Mouse (Mus musculus): ENCODE results near the gene B3gat3. TPM values are rescaled to one million over a fixed set of nuclear protein-coding genes. Genes with fewer than 3 reads are reported as not detected.
"Not testable (repeated sequence)": the region's sequence is repeated elsewhere in the genome, so short reads cannot be mapped to it uniquely, and the experiment has no call there.

B3gat3 gene
- polyA plus RNA-seq, 1 experiment from 2014 or later, result 48.6 TPM

GRCm38 (mm10) chr19:8887585-8888463, 32.4 kb upstream of the B3gat3 start:
- WGBS, result 14% methylated on average over 19 of the region's 19 CpGs
- H3K27me3 ChIP-seq, result no peaks in the 10 kb centered on the region
- peak overlapping the region; percentile 89 for H3K9ac ChIP-seq
- H3K27ac ChIP-seq, result peak overlapping the region; percentile 92
- ATAC-seq (ENCODE audit: insufficient number of reproducible peaks, low FRiP score, low TSS enrichment, low read depth), result no peak
- H3K36me3 ChIP-seq, result peaks cover 9% of the 10 kb centered on the region
- peaks cover 16% of the 10 kb centered on the region for H3K4me1 ChIP-seq
- no peaks in the 10 kb centered on the region for H3K9me3 ChIP-seq
- peak overlapping the region; percentile 67 for H3K4me2 ChIP-seq
- peak overlapping the region; percentile 64 for H3K4me3 ChIP-seq

GRCm38 (mm10) chr19:8888511-8889385, 31.4 kb upstream of the B3gat3 start, which contains the start of the genes 1810009A15Rik and Gm49416:
TSS of gene 1810009A15Rik (plus strand) at chr19:8888853.
TSS of gene Gm49416 (plus strand) at chr19:8888926.
- Histone ChIP-seq H3K4me3 (peak within 1 kb of the TSS; percentile 64), H3K4me1 (peaks cover 20% of the 10 kb centered on the region), H3K27me3 (no peaks in the 10 kb centered on the region), H3K9me3 (no peaks in the 10 kb centered on the region), H3K9ac (peak within 1 kb of the TSS; percentile 89), H3K36me3 (peaks cover 9% of the 10 kb centered on the region), H3K4me2 (peak within 1 kb of the TSS; percentile 67), H3K27ac (peak within 1 kb of the TSS; percentile 92)
- under 1% methylated on average over 58 of the region's 58 CpGs for WGBS
- peak; percentile 92 for ATAC-seq (ENCODE audit: insufficient number of reproducible peaks, low FRiP score, low TSS enrichment, low read depth)

- Histone ChIP-seq H3K9ac (peak within 1 kb of the TSS; percentile 84), H3K9me3 (no peaks in the 10 kb centered on the region), H3K4me2 (peak within 1 kb of the TSS; percentile 79), H3K36me3 (peaks cover 30% of the 10 kb centered on the region), H3K4me1 (peaks cover 37% of the 10 kb centered on the region), H3K27me3 (no peaks in the 10 kb centered on the region), H3K27ac (peak within 1 kb of the TSS; percentile 90), H3K4me3 (peak within 1 kb of the TSS; percentile 79)
- 2% methylated on average over 54 of the region's 54 CpGs for WGBS
- peak; percentile 30; the same call in 1 of the 2 replicates for ATAC-seq (ENCODE audit: insufficient number of reproducible peaks, low FRiP score, low TSS enrichment, low read depth)
These were observed 27.1 kb upstream of the B3gat3 start, which contains the start of gene Ints5 for GRCm38 (mm10) chr19:8892829-8893766. TSS of gene Ints5 (plus strand) at chr19:8893005.

- Histone ChIP-seq H3K4me3 (no peak overlapping the region), H3K4me2 (no peak overlapping the region), H3K36me3 (peaks cover 30% of the 10 kb centered on the region), H3K4me1 (peaks cover 39% of the 10 kb centered on the region), H3K27ac (no peak overlapping the region), H3K9ac (no peak overlapping the region), H3K27me3 (no peaks in the 10 kb centered on the region), H3K9me3 (no peaks in the 10 kb centered on the region)
- 85% methylated on average over 9 of the region's 9 CpGs for WGBS
- no peak for ATAC-seq (ENCODE audit: insufficient number of reproducible peaks, low FRiP score, low TSS enrichment, low read depth)
These were observed 24.7 kb upstream of the B3gat3 start for GRCm38 (mm10) chr19:8895397-8895960.

GRCm38 (mm10) chr19:8896231-8896630, 23.9 kb upstream of the B3gat3 start:
- 74% methylated on average over 5 of the region's 5 CpGs for WGBS
- H3K27me3 ChIP-seq; ATAC-seq (ENCODE audit: insufficient number of reproducible peaks, low FRiP score, low TSS enrichment, low read depth); H3K4me3 ChIP-seq; H3K4me2 ChIP-seq; H3K9me3 ChIP-seq; H3K9ac ChIP-seq; H3K27ac ChIP-seq: not testable (repeated sequence)
- Histone ChIP-seq H3K36me3 (peaks cover 23% of the 10 kb centered on the region), H3K4me1 (peaks cover 39% of the 10 kb centered on the region)

GRCm38 (mm10) chr19:8897211-8897864, 22.8 kb upstream of the B3gat3 start:
- H3K9ac ChIP-seq, result peak overlapping the region; percentile 33
- H3K27ac ChIP-seq, result peak overlapping the region; percentile 91
- not testable (repeated sequence) for H3K9me3 ChIP-seq; H3K27me3 ChIP-seq; ATAC-seq (ENCODE audit: insufficient number of reproducible peaks, low FRiP score, low TSS enrichment, low read depth)
- peaks cover 39% of the 10 kb centered on the region for H3K4me1 ChIP-seq
- peak overlapping the region; percentile 64 for H3K4me2 ChIP-seq
- WGBS, result 15% methylated on average over 21 of the region's 21 CpGs
- peak overlapping the region; percentile 91 for H3K4me3 ChIP-seq
- peaks cover 28% of the 10 kb centered on the region for H3K36me3 ChIP-seq

- Histone ChIP-seq H3K4me2 (peak within 1 kb of the TSS; percentile 64), H3K4me3 (peak within 1 kb of the TSS; percentile 91), H3K9me3 (no peaks in the 10 kb centered on the region), H3K36me3 (peaks cover 33% of the 10 kb centered on the region), H3K9ac (peak within 1 kb of the TSS; percentile 93), H3K4me1 (peaks cover 37% of the 10 kb centered on the region), H3K27me3 (no peaks in the 10 kb centered on the region), H3K27ac (peak within 1 kb of the TSS; percentile 91)
- under 1% methylated on average over 53 of the region's 53 CpGs for WGBS
- ATAC-seq (ENCODE audit: insufficient number of reproducible peaks, low FRiP score, low TSS enrichment, low read depth), result peak; percentile 98
These were observed 22.2 kb upstream of the B3gat3 start, which contains the start of gene Ganab for GRCm38 (mm10) chr19:8897865-8898495. TSS of gene Ganab (plus strand) at chr19:8898071.

GRCm38 (mm10) chr19:8898576-8898975, 21.6 kb upstream of the B3gat3 start:
- Histone ChIP-seq H3K9ac (peak overlapping the region; percentile 93), H3K9me3 (no peaks in the 10 kb centered on the region), H3K27me3 (no peaks in the 10 kb centered on the region), H3K4me2 (peak overlapping the region; percentile 64), H3K27ac (peak overlapping the region; percentile 88), H3K36me3 (peaks cover 39% of the 10 kb centered on the region), H3K4me3 (peak overlapping the region; percentile 91), H3K4me1 (peaks cover 34% of the 10 kb centered on the region)
- ATAC-seq (ENCODE audit: insufficient number of reproducible peaks, low FRiP score, low TSS enrichment, low read depth), result no peak
- WGBS, result 6% methylated on average over 13 of the region's 13 CpGs

GRCm38 (mm10) chr19:8899079-8899478, 21.1 kb upstream of the B3gat3 start:
- Histone ChIP-seq H3K9ac (peak overlapping the region; percentile 93; the same call in 1 of the 2 replicates), H3K4me3 (peak overlapping the region; percentile 91), H3K9me3 (no peaks in the 10 kb centered on the region), H3K36me3 (peaks cover 43% of the 10 kb centered on the region), H3K4me1 (peaks cover 30% of the 10 kb centered on the region), H3K27me3 (no peaks in the 10 kb centered on the region), H3K27ac (no peak overlapping the region), H3K4me2 (peak overlapping the region; percentile 64)
- 29% methylated on average over 3 of the region's 3 CpGs for WGBS
- ATAC-seq (ENCODE audit: insufficient number of reproducible peaks, low FRiP score, low TSS enrichment, low read depth), result no peak

GRCm38 (mm10) chr19:8903412-8903811, 16.8 kb upstream of the B3gat3 start:
- Histone ChIP-seq H3K27me3 (no peaks in the 10 kb centered on the region), H3K4me3 (no peak overlapping the region), H3K4me1 (peaks cover 8% of the 10 kb centered on the region), H3K9ac (no peak overlapping the region), H3K9me3 (no peaks in the 10 kb centered on the region), H3K4me2 (no peak overlapping the region), H3K36me3 (peaks cover 62% of the 10 kb centered on the region), H3K27ac (no peak overlapping the region)
- no peak for ATAC-seq (ENCODE audit: insufficient number of reproducible peaks, low FRiP score, low TSS enrichment, low read depth)
- 94% methylated on average over 5 of the region's 5 CpGs for WGBS
